Mouse (Mus musculus) MEL (cell line): ENCODE data around the gene Nsun5.

ENCODE experiments used
- CHD1 ChIP-seq: IDR thresholded peaks from 2 replicates; pipeline ENCODE4 v1.6.1; 2012; ENCODE audit warnings: low read depth, mild to moderate bottlenecking, inconsistent platforms, low read length, improper control_type of control experiment
- ETS1 ChIP-seq: IDR thresholded peaks from 2 replicates; pipeline ENCODE4 v1.6.1; 2012; ENCODE audit warnings: low read depth, mild to moderate bottlenecking, inconsistent platforms, low read length, improper control_type of control experiment, moderate library complexity
- MEF2A ChIP-seq: IDR thresholded peaks from 2 replicates; pipeline ENCODE4 v1.6.1; 2014; ENCODE audit warnings: low read depth, mild to moderate bottlenecking, inconsistent platforms, low read length, improper control_type of control experiment; ENCODE audit not compliant: poor library complexity, insufficient replicate concordance, severe bottlenecking; ENCODE audit errors: extremely low read depth
- MYC ChIP-seq: IDR thresholded peaks from 2 replicates; pipeline ENCODE4 v1.6.1; 2011; ENCODE audit warnings: low read depth, mild to moderate bottlenecking, low read length, improper control_type of control experiment, moderate library complexity
- POLR2A ChIP-seq, 2 experiments: IDR thresholded peaks; 2 replicates each; pipeline ENCODE4 v1.6.1; 2011 to 2012; ENCODE audit warnings: low read length in 2 of 2, mild to moderate bottlenecking in 2 of 2, control low read depth in 1 of 2, improper control_type of control experiment in 1 of 2, low read depth in 1 of 2, moderate library complexity in 1 of 2; ENCODE audit not compliant: control insufficient read depth in 1 of 2, insufficient read depth in 1 of 2, poor library complexity in 1 of 2
- TAL1 ChIP-seq: IDR thresholded peaks from 2 replicates; pipeline ENCODE4 v1.6.1; 2012; ENCODE audit warnings: mild to moderate bottlenecking, inconsistent platforms, low read length, moderate library complexity, mixed read lengths
- USF1 ChIP-seq: IDR thresholded peaks from 2 replicates; pipeline ENCODE4 v1.6.1; 2014; ENCODE audit warnings: low read depth, mild to moderate bottlenecking, inconsistent platforms, low read length, improper control_type of control experiment, moderate library complexity

GRCm38 (mm10) chr5:135369787-135370654 is at the start of gene Nsun5:
- TF ChIP-seq POLR2A (IDR thresholded peaks at IDR 0.05; ENCODE audit: control insufficient read depth in 1 of 2, insufficient read depth in 1 of 2, low read depth in 1 of 2, low read length in 2 of 2, poor library complexity in 1 of 2) (peak; percentile 87 to 96), USF1 (no peak), ETS1 (no peak), CHD1 (no peak), MEF2A (no peak), MYC (peak; percentile 76; the same call in 1 of the 2 replicates), TAL1 (no peak)
